Mouse (Mus musculus) adrenal gland, adult 8-10 months (tissue): ENCODE measurements around the gene Ankrd23. TPM values are rescaled to one million over a fixed set of nuclear protein-coding genes. Genes with fewer than 3 reads are reported as not detected.

Experiments
- DNase-seq: peaks from one replicate; pipeline ENCODE4 v3.0.0; 2022
- total RNA-seq, 4 experiments: library from RNA; stranded (reverse); gene quantifications; 2 replicates each; pipeline ENCODE4 v1.2.4; 2022

Ankrd23 gene
- total RNA-seq, 4 experiments from 2014 or later: 6.8 to 18.1 (median 11.3) TPM

DNA sequence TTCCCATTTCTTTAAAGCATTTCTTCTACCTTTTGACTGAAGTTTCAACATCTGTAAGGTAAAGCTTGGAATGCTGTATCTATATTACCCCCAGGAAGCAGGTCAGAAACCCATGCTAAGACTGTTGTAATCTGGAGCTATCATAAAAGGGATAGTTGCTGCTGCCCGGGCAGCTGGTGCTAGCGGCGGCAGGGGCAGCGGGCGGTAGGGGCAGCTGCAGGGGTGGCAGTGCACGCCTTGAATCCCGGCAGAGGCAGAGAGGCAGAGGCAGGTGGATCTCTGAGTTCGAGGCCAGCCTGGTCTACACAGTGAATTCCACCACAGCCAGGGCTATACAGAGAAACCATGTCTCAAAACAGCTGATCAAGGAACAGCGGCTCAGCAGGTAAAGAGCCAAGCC lies 6.2 kb upstream of the Ankrd23 start:
- DNase-seq: no peak

GRCm38 (mm10) chr1:36541844-36542243 lies 5.2 kb upstream of the Ankrd23 start:
- no peak for DNase-seq

DNA sequence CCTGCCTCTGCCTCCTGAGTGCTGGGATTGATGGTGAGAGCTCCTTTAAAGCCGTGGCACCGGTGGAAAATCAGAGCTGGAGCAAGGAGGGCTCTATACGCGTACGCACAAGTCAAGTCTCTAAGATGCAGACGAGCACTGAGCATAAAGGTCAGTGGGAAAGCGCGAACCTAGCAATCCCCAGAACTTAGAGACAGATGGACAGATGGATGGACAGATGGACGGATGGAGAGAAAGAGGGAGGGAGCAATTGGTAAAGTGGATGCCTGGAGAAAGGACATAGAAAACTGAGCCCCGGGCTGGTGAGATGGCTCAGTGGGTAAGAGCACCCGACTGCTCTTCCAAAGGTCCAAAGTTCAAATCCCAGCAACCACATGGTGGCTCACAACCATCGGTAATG lies 4.1 kb upstream of the Ankrd23 start:
- DNase-seq: no peak

DNA sequence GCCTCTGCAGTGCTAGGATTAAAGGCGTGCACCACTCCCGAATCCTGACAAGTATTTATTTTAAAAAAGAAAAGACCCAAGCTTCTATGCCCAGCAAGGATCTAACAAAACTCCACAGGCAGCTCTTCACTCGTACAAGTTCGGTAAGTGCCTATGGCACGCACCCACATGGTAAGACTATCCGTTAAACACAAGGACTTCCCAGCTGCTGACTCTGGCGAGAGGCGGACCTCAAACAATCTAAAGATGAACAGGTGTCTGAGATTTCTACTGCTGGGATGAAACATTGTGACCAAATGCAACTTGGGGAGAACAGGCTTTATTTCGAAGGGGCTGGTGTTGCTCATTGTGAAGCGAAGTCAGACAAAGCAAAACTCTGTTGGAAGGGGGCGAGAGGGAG lies 3.4 kb upstream of the Ankrd23 start:
- no peak for DNase-seq

GRCm38 (mm10) chr1:36539186-36539585 lies 2.5 kb upstream of the Ankrd23 start, which contains the start of gene Gm42417:
TSS of gene Gm42417 (minus strand) at chr1:36539429.
- peak; percentile 95 for DNase-seq

- DNase-seq: no peak
These were observed 2.0 kb upstream of the Ankrd23 start for GRCm38 (mm10) chr1:36538727-36539126.

- DNase-seq: no peak
These were observed 320 bp downstream of the Ankrd23 start for GRCm38 (mm10) chr1:36536397-36536728.

GRCm38 (mm10) chr1:36535477-36536396 lies 946 bp downstream of the Ankrd23 start:
- no peak for DNase-seq

DNA sequence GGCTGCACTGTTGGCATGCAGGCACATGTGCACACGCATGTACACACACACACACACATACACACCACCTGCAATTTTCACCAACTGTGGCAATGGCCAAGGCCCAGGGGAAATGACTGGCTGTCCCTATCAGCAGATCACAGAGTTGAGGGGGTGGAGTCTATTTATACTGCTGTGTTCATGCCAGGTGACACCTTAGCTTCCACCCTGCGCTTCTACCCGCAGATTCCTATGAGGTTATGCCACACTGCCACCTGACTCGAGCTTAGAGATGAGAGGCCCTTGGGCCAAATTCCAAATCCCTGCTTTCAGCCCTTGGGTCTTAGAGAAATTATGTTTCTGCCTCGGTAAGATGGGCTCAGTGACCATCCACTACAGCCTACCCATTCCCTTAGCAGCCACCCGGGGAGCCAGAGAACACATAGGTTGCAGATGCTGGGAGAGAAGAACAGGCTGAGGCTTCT lies 2.1 kb downstream of the Ankrd23 start:
- no peak for DNase-seq

DNA sequence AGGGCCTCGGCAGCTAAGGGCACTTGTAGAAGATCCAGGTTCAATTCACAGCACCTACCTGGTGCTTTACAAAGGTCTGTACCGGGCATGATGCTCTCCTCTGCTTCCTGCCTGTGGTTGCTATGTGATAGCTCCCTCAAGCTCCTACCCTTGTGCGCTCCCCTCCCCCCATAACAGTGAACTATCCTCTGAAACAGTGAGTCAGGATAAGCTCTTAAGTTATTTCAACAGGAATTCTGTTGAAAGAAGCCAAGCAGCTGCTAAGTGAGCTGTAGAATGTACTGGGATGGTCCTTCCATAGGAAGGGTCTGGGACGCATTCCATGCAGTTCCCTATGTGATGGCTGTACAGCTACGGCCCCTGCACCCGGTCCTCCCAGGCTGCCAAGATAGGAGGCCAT lies 3.1 kb downstream of the Ankrd23 start:
- no peak for DNase-seq

DNA sequence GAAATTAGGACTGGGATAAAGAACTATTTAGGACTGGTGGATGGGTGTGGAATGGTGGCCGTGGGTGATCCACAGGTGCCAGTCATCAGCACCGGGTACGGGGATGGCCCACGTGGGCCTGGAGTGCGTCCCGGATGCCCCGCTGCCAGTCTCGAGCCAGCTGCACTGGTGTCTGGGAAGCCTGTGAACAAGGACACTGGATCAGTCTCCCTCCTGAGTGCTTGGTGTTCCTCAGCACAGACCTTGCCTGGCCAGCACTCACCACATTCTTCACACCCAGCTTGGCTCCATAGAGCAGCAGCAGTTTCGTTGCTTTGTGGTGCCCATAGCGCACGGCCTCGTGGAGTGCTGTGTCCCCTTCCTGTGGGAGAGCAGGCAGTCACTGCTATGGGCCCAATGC lies 5.2 kb downstream of the Ankrd23 start:
- DNase-seq: no peak

- no peak for DNase-seq
These were observed 5.7 kb downstream of the Ankrd23 start for GRCm38 (mm10) chr1:36530962-36531361.

DNA sequence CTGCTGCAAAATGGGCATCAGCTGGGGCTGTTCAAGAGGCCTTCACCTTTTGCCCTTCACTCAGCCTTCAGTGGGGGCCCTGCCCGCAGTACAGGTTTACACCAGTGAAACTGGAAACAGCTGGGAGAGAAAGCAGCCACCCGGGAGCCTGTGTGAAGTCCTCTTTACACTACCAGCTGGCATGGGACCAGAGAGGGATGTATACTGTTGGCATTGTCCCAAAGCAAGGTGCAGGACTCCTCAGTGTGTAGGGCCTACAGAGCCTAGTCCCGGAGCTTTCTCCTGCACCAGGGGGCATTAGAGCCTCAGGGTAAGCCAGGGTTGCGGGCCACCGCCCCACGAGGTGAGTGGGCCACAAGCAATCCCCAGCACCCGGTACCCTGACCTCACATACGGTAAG lies 6.2 kb downstream of the Ankrd23 start:
- DNase-seq: no peak

DNA sequence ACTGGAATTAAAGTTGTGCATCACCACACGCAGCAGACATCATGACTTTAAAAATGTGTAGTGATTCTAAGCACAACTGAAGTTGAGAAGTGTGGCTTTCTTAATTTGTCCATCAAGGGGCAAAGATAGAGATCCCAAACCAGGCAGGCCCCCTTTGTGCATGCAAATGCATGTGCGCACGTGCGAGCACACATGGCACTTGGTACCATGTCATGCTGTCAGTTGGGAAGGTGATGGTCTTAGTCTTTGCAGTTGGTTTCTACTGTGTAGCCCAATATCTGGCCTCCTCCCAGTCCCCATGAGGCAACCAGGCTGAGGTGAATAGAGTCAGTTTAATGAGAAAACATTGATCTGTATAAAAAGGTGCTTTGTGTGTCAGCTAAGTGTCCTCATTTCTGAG lies 6.8 kb downstream of the Ankrd23 start:
- no peak for DNase-seq

DNA sequence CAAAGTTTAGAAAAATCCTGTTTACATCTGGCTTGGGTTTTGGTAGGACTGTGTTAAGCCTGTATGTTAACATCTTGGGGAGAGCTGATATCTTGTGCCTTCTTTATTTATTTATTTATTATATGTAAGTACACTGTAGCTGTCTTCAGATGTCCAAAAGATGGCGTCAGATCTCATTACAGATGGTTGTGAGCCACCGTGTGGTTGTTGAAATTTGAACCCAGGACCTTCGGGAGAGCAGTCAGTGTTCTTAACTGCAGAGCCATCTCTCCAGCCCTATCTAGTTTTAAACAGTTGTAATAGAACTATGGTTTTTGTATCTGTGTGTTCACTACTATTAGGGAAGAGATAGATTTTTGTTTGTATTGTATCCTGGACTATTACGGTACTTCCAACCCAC lies 7.4 kb downstream of the Ankrd23 start:
- no peak for DNase-seq

- no peak for DNase-seq
These were observed 8.3 kb downstream of the Ankrd23 start for GRCm38 (mm10) chr1:36528351-36528750.

GRCm38 (mm10) chr1:36526903-36527302 lies 9.8 kb downstream of the Ankrd23 start:
- no peak for DNase-seq

GRCm38 (mm10) chr1:36525774-36526173 lies 10.9 kb downstream of the Ankrd23 start:
- DNase-seq: no peak

- DNase-seq: no peak
These were observed 12.6 kb downstream of the Ankrd23 start for GRCm38 (mm10) chr1:36524058-36524457.

DNA sequence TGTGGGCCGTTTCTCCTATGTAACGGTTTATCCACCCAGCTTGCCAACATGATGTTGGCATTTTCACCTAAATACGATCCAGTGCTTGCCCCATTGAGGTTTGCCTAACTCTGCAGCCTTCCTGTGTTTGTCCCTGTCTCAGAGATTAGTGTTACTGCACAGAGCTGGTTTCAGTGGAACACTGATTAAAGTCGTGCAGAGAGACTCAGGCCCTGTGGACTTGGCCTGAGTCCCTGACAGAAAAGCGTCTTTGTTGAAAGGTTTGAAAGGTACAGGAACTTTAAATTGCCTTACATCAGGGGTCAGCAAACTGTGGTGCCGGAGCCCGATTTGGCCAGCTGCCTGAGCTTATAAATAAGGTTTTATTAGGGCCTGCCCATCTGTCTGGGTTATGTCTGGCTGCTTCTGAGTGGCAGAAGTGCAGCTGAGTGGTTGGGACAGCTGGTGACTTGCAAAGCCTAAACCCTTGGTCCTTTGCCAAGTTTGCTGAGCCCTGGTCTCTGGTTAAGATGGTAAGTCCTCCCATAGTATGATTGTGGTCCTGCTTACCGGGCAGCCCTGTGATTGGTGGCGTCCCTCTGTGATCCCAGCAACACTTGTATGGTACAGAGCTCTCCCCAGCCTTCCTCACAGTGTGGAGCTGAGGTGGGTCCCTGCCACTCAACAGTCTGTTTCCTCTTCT lies 13.2 kb downstream of the Ankrd23 start:
- no peak for DNase-seq

GRCm38 (mm10) chr1:36522210-36522609 lies 14.5 kb downstream of the Ankrd23 start:
- DNase-seq: no peak

DNA sequence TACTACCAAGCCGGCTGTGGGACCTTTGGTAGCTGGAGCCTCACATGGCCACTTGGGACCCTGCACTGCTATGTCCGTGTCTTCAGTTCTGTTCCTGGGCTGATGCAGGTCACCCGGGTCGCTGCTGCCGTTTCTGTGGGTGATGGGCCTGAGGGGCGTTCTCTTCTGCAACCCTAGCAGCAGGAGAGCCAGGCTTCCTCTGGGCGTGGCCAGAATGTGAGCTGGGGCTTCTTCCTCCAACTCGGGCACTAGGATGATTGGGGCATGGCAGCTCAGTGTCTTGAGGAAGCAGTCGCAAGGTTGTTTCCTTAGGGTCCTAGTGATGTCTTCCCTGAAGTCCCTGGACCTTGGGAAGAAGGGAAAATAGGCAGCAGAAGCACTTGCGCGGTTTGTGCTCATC lies 17.1 kb downstream of the Ankrd23 start:
- no peak for DNase-seq

DNA sequence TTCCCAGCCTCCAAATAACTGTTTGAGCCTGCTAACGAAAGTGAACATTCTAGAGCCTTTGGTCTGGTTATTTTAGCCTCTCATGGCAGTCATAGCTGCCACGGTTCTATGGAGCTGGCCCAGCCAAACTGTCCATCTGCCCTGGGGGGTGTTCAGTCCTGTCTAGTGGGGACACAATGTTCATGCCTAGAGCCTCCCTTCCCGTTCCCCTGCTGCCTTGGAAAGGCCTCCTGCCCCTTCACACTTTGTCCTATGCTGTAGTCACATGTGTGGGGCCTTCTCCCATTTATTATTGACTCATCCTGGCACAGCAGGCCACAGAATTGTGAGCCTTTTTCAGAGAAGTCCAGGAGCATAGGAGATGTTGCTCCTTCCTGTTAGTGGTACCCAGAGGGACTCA lies 18.4 kb downstream of the Ankrd23 start:
- DNase-seq: no peak

- no peak for DNase-seq
These were observed 23.0 kb downstream of the Ankrd23 start for GRCm38 (mm10) chr1:36513718-36514117.
